Mouse (Mus musculus): ENCODE measurements around the gene Sap30. TPM values are rescaled to one million over a fixed set of nuclear protein-coding genes. Genes with fewer than 3 reads are reported as not detected.
"Not testable (repeated sequence)": the region's sequence is repeated elsewhere in the genome, so short reads cannot be mapped to it uniquely, and the experiment has no call there.

The Sap30 gene
- polyA plus RNA-seq, 1 experiment from 2014 or later: 23.8 TPM

- Histone ChIP-seq H3K4me2 (replicated peaks; ENCODE audit: low read depth) (peak overlapping the region; percentile 57), H3K4me3 (ENCODE audit: low read depth, low read length) (peak overlapping the region; percentile 98), H3K36me3 (ENCODE audit: control insufficient read depth, insufficient read depth, low read length) (peaks cover 3% of the 10 kb centered on the region; the same call in 1 of the 2 replicates), H3K27ac (replicated peaks) (peak overlapping the region; percentile 100), H3K9me3 (ENCODE audit: control insufficient read depth, low read length) (no peaks in the 10 kb centered on the region), H3K4me1 (replicated peaks; ENCODE audit: control insufficient read depth, insufficient read depth) (no peaks in the 10 kb centered on the region), H3K27me3 (ENCODE audit: control insufficient read depth, insufficient read depth, low read length) (no peaks in the 10 kb centered on the region), H3K9ac (ENCODE audit: low read length) (peak overlapping the region; percentile 100)
- WGBS: under 1% methylated on average over 67 of the region's 96 CpGs
- ATAC-seq (ENCODE audit: low FRiP score, low TSS enrichment) (peak; percentile 59), DNase-seq (ENCODE audit: low spot score) (peak; percentile 61)
- TF ChIP-seq EP300 (optimal IDR thresholded peaks at IDR 0.05) (no peak), CTCF (IDR thresholded peaks at IDR 0.05; ENCODE audit: low read depth) (no peak)
These were observed 24.7 kb upstream of the Sap30 start for GRCm38 (mm10) chr8:57512141-57513056.

DNA sequence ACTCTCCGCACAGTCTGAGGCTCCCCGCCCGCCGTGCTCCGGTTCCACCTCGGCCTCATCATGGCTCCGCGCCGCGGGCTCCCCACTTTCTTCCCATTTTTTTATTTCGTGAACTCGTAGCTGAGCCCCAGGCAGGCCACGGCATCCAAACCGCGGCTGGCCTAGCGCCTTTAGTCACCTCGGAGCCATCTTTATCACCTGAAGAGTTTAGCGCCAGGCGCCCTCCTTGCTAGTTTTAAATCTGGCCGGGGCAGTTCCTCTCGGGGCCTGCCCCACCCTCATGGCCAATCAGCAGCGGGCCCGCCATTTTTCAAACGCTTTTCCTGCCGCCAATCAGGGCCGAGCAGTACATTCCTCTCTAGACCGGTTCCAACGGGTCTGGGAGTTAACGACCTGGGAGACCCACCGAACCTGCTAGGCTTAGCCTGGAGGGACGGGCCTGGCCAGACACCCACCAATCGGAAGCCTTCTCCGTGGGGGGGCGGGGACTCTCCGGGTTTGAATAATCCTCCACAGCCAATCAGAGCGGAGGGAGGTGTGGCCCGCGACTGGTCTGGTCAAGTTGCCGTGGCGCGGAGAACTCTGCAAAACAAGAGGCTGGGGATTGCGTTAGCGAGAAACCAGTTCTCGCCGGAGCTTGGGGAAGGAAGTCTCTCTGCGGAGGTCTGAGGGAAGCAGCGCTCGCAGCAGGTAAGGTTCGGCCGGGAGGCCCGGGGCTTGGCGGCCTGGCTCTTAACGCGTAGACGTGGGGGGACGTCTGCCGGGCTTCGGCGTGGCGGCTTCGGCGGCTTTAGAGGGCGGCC is 23.9 kb upstream of the Sap30 start, which contains the start of gene Hmgb2:
Hmgb2 (plus strand) TSS at position 592 of the 803 bp plus-strand sequence.
- Histone ChIP-seq H3K9ac (ENCODE audit: low read length) (peak within 1 kb of the TSS; percentile 100), H3K27ac (replicated peaks) (peak within 1 kb of the TSS; percentile 100), H3K36me3 (ENCODE audit: control insufficient read depth, insufficient read depth, low read length) (peaks cover 3% of the 10 kb centered on the region; the same call in 1 of the 2 replicates), H3K27me3 (ENCODE audit: control insufficient read depth, insufficient read depth, low read length) (no peaks in the 10 kb centered on the region), H3K4me1 (replicated peaks; ENCODE audit: control insufficient read depth, insufficient read depth) (no peaks in the 10 kb centered on the region), H3K4me3 (ENCODE audit: low read depth, low read length) (peak within 1 kb of the TSS; percentile 98), H3K4me2 (replicated peaks; ENCODE audit: low read depth) (peak within 1 kb of the TSS; percentile 99), H3K9me3 (ENCODE audit: control insufficient read depth, low read length) (no peaks in the 10 kb centered on the region)
- DNase-seq (ENCODE audit: low spot score): peak; percentile 100
- TF ChIP-seq CTCF (IDR thresholded peaks at IDR 0.05; ENCODE audit: low read depth) (no peak), EP300 (optimal IDR thresholded peaks at IDR 0.05) (peak; percentile 91)
- 1% methylated on average over 61 of the region's 63 CpGs for WGBS
- peak; percentile 100 for ATAC-seq (ENCODE audit: low FRiP score, low TSS enrichment)

DNA sequence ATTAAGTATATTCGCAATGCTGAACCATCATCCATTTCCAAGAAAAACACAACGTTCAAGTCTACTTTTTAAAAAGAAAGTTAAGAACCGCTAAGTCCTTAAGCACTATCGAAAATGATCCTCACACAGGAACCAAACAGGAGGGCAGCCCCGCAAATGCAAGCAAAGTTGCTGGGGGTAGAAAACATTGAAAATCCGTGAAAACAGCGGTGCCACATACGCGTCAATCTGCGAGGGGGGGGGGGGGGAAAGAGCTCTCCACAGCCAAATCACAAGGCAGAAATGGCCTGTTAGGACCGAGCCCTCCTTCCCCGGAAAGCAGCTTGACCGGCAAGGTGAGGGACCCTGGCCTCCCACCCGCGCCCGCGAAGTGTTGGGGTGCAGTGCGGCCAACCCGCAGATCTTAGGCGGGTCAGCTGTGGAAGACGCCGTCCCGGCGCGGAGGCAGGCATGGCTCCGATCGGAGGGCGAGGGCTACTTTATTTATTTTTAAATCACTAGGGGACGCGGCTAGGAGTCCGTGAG is 23.2 kb upstream of the Sap30 start:
- H3K4me3 ChIP-seq (ENCODE audit: low read depth, low read length): peak overlapping the region; percentile 68
- no peaks in the 10 kb centered on the region for H3K36me3 ChIP-seq (ENCODE audit: control insufficient read depth, insufficient read depth, low read length)
- H3K9me3 ChIP-seq (ENCODE audit: control insufficient read depth, low read length): no peaks in the 10 kb centered on the region
- WGBS: 2% methylated on average over 31 of the region's 31 CpGs
- no peak for DNase-seq (ENCODE audit: low spot score)
- TF ChIP-seq CTCF (IDR thresholded peaks at IDR 0.05; ENCODE audit: low read depth): no peak
- TF ChIP-seq EP300 (optimal IDR thresholded peaks at IDR 0.05): no peak
- ATAC-seq (ENCODE audit: low FRiP score, low TSS enrichment): no peak
- H3K4me1 ChIP-seq (replicated peaks; ENCODE audit: control insufficient read depth, insufficient read depth): no peaks in the 10 kb centered on the region
- H3K9ac ChIP-seq (ENCODE audit: low read length): peak overlapping the region; percentile 80
- peak overlapping the region; percentile 99 for H3K4me2 ChIP-seq (replicated peaks; ENCODE audit: low read depth)
- no peaks in the 10 kb centered on the region for H3K27me3 ChIP-seq (ENCODE audit: control insufficient read depth, insufficient read depth, low read length)
- peak overlapping the region; percentile 80 for H3K27ac ChIP-seq (replicated peaks)

GRCm38 (mm10) chr8:57508657-57509056 is 21.0 kb upstream of the Sap30 start:
- Histone ChIP-seq H3K4me1 (replicated peaks; ENCODE audit: control insufficient read depth, insufficient read depth) (no peaks in the 10 kb centered on the region), H3K9me3 (ENCODE audit: control insufficient read depth, low read length) (no peaks in the 10 kb centered on the region), H3K4me2 (replicated peaks; ENCODE audit: low read depth) (no peak overlapping the region), H3K27me3 (ENCODE audit: control insufficient read depth, insufficient read depth, low read length) (no peaks in the 10 kb centered on the region), H3K9ac (ENCODE audit: low read length) (no peak overlapping the region), H3K36me3 (ENCODE audit: control insufficient read depth, insufficient read depth, low read length) (no peaks in the 10 kb centered on the region), H3K4me3 (ENCODE audit: low read depth, low read length) (no peak overlapping the region), H3K27ac (replicated peaks) (no peak overlapping the region)
- WGBS: 70% methylated on average over 4 of the region's 4 CpGs
- ATAC-seq (ENCODE audit: low FRiP score, low TSS enrichment): no peak
- no peak for TF ChIP-seq CTCF (IDR thresholded peaks at IDR 0.05; ENCODE audit: low read depth)
- no peak for TF ChIP-seq EP300 (optimal IDR thresholded peaks at IDR 0.05)
- peak; percentile 17 for DNase-seq (ENCODE audit: low spot score)

- H3K4me2 ChIP-seq (replicated peaks; ENCODE audit: low read depth): no peak overlapping the region
- no peak overlapping the region for H3K4me3 ChIP-seq (ENCODE audit: low read depth, low read length)
- H3K9ac ChIP-seq (ENCODE audit: low read length): no peak overlapping the region
- no peak overlapping the region for H3K27ac ChIP-seq (replicated peaks)
- DNase-seq (ENCODE audit: low spot score): peak; percentile 38
- no peak for TF ChIP-seq EP300 (optimal IDR thresholded peaks at IDR 0.05)
- no peak for TF ChIP-seq CTCF (IDR thresholded peaks at IDR 0.05; ENCODE audit: low read depth)
- H3K4me1 ChIP-seq (replicated peaks; ENCODE audit: control insufficient read depth, insufficient read depth): no peaks in the 10 kb centered on the region
- no peak for ATAC-seq (ENCODE audit: low FRiP score, low TSS enrichment)
- H3K9me3 ChIP-seq (ENCODE audit: control insufficient read depth, low read length): no peaks in the 10 kb centered on the region
- H3K36me3 ChIP-seq (ENCODE audit: control insufficient read depth, insufficient read depth, low read length): no peaks in the 10 kb centered on the region
- WGBS: 88% methylated on average over 4 of the region's 4 CpGs
- no peaks in the 10 kb centered on the region for H3K27me3 ChIP-seq (ENCODE audit: control insufficient read depth, insufficient read depth, low read length)
These were observed 19.9 kb upstream of the Sap30 start for GRCm38 (mm10) chr8:57507556-57508063.

- not testable (repeated sequence) for H3K27me3 ChIP-seq (ENCODE audit: control insufficient read depth, insufficient read depth, low read length); H3K4me1 ChIP-seq (replicated peaks; ENCODE audit: control insufficient read depth, insufficient read depth); H3K9ac ChIP-seq (ENCODE audit: low read length); H3K36me3 ChIP-seq (ENCODE audit: control insufficient read depth, insufficient read depth, low read length); H3K4me2 ChIP-seq (replicated peaks; ENCODE audit: low read depth); H3K4me3 ChIP-seq (ENCODE audit: low read depth, low read length); H3K9me3 ChIP-seq (ENCODE audit: control insufficient read depth, low read length)
- ATAC-seq (ENCODE audit: low FRiP score, low TSS enrichment) (peak; percentile 52), DNase-seq (ENCODE audit: low spot score) (peak; percentile 35)
- peak overlapping the region; percentile 70 for H3K27ac ChIP-seq (replicated peaks)
- WGBS: 79% methylated on average over 1 of the region's 1 CpGs
These were observed 17.8 kb upstream of the Sap30 start for GRCm38 (mm10) chr8:57505500-57505899.
